Mouse (Mus musculus) kidney, postnatal 4 days (tissue): ENCODE data around the gene Cdca4.

Experiments
- DNase-seq, 2 experiments: peaks; one replicate each; pipeline ENCODE4 v3.0.0; 2021; ENCODE audit warnings: mixed read lengths in 2 of 2

Cdca4 gene

GRCm38 (mm10) chr12:112829244-112829864 lies at the start of gene Cdca4:
TSS of gene Cdca4 (minus strand) at chr12:112829423.
- peak; percentile 99 to 100 for DNase-seq

- peak; percentile 53 to 64 for DNase-seq
Observed at GRCm38 (mm10) chr12:112877607-112878020, 48.4 kb upstream of the Cdca4 start.

GRCm38 (mm10) chr12:112877073-112877576 lies 47.9 kb upstream of the Cdca4 start:
- no peak for DNase-seq

- DNase-seq, result peak; percentile 66 to 79
Observed at GRCm38 (mm10) chr12:112876332-112877072, 47.3 kb upstream of the Cdca4 start.

GRCm38 (mm10) chr12:112875225-112876013 lies 46.2 kb upstream of the Cdca4 start:
- DNase-seq, result peak; percentile 97 to 98

GRCm38 (mm10) chr12:112874199-112874598 lies 45.0 kb upstream of the Cdca4 start:
- peak in 1 of 2 experiments; percentile 48 for DNase-seq

- DNase-seq, result peak; percentile 85 to 90
Observed at GRCm38 (mm10) chr12:112873452-112874190, 44.4 kb upstream of the Cdca4 start.

GRCm38 (mm10) chr12:112872991-112873390 lies 43.8 kb upstream of the Cdca4 start:
- no peak for DNase-seq

- DNase-seq, result no peak
Observed at GRCm38 (mm10) chr12:112871272-112871671, 42.0 kb upstream of the Cdca4 start.

GRCm38 (mm10) chr12:112870775-112871174 lies 41.6 kb upstream of the Cdca4 start:
- DNase-seq, result peak in 1 of 2 experiments; percentile 39

GRCm38 (mm10) chr12:112869783-112870204 lies 40.6 kb upstream of the Cdca4 start:
- DNase-seq, result no peak

GRCm38 (mm10) chr12:112868178-112869087 lies 39.2 kb upstream of the Cdca4 start, which contains the start of gene Gpr132:
TSS of gene Gpr132 (minus strand) at chr12:112868228.
- peak in 1 of 2 experiments; percentile 34 for DNase-seq

- DNase-seq, result no peak
Observed at GRCm38 (mm10) chr12:112867106-112867674, 38.0 kb upstream of the Cdca4 start.

- DNase-seq, result peak in 1 of 2 experiments; percentile 55
Observed at GRCm38 (mm10) chr12:112866467-112867080, 37.4 kb upstream of the Cdca4 start.

GRCm38 (mm10) chr12:112864804-112865203 lies 35.6 kb upstream of the Cdca4 start:
- DNase-seq, result no peak

GRCm38 (mm10) chr12:112861911-112862321 lies 32.7 kb upstream of the Cdca4 start:
- peak in 1 of 2 experiments; percentile 23 for DNase-seq

GRCm38 (mm10) chr12:112860765-112861164 lies 31.5 kb upstream of the Cdca4 start:
- no peak for DNase-seq

- no peak for DNase-seq
Observed at GRCm38 (mm10) chr12:112859930-112860329, 30.7 kb upstream of the Cdca4 start.

GRCm38 (mm10) chr12:112858581-112859336 lies 29.5 kb upstream of the Cdca4 start:
- no peak for DNase-seq
